Mouse (Mus musculus): ENCODE results near the gene Epb41l2. TPM values are rescaled to one million over a fixed set of nuclear protein-coding genes. Genes with fewer than 3 reads are reported as not detected.

The Epb41l2 gene
- total and polyA plus RNA-seq, 2 experiments from 2014 or later, result 21.6 to 50.1 TPM

DNA sequence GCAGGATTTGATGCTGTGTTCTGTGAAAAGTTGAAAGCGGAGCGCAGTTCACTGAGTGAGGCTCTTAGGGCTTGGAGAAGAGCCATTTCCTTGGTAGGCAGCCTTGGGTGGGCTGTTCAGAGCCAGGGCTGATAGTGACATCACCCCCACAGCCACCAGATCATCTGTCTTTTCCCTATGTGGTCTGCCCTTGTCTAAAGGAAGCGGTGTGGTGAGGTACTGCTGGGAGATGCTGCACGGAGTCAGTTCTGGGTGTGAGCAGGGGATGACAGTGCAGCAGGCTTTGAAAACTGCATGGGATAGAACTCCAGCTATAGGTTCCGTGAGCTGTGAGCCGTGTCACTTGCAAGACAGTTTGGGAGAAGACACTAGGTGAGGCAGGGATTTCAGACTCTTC is 45.1 kb downstream of the Epb41l2 start:
- no peak overlapping the region for H3K4me3 ChIP-seq (ENCODE audit: low read depth, low read length)
- H3K4me1 ChIP-seq (ENCODE audit: control insufficient read depth, insufficient read depth), result peaks cover 9% of the 10 kb centered on the region; the same call in 1 of the 2 replicates
- TF ChIP-seq EP300 (IDR thresholded peaks at IDR 0.05; ENCODE audit: low read depth) (no peak), CTCF (IDR thresholded peaks at IDR 0.05; ENCODE audit: low read depth) (no peak)
- no peak overlapping the region for H3K27ac ChIP-seq (ENCODE audit: low read depth)
- ATAC-seq (ENCODE audit: insufficient read depth, low read depth) (no peak), DNase-seq (ENCODE audit: low spot score) (no peak)
- no peaks in the 10 kb centered on the region for H3K9me3 ChIP-seq (replicated peaks; ENCODE audit: control insufficient read depth, low read length)
- no peak overlapping the region for H3K4me2 ChIP-seq (ENCODE audit: low read depth, low read length)
- no peaks in the 10 kb centered on the region for H3K36me3 ChIP-seq (replicated peaks; ENCODE audit: control insufficient read depth, insufficient read depth, low read length)
- no peaks in the 10 kb centered on the region for H3K27me3 ChIP-seq (ENCODE audit: control insufficient read depth, insufficient read depth, low read length)
- H3K9ac ChIP-seq (replicated peaks; ENCODE audit: low read depth, low read length), result no peak overlapping the region
- WGBS, result 72% methylated on average over 6 of the region's 6 CpGs

GRCm38 (mm10) chr10:25405551-25405950 is 46.0 kb downstream of the Epb41l2 start:
- Histone ChIP-seq H3K27me3 (ENCODE audit: control insufficient read depth, insufficient read depth, low read length) (no peaks in the 10 kb centered on the region), H3K4me2 (ENCODE audit: low read depth, low read length) (no peak overlapping the region), H3K9me3 (replicated peaks; ENCODE audit: control insufficient read depth, low read length) (no peaks in the 10 kb centered on the region), H3K36me3 (replicated peaks; ENCODE audit: control insufficient read depth, insufficient read depth, low read length) (no peaks in the 10 kb centered on the region), H3K4me3 (ENCODE audit: low read depth, low read length) (no peak overlapping the region), H3K9ac (replicated peaks; ENCODE audit: low read depth, low read length) (no peak overlapping the region), H3K27ac (ENCODE audit: low read depth) (no peak overlapping the region), H3K4me1 (ENCODE audit: control insufficient read depth, insufficient read depth) (0 out of 2 replicates have a peak, but pooled peaks cover under 1% of the 10 kb centered on the region)
- ATAC-seq (ENCODE audit: insufficient read depth, low read depth) (no peak), DNase-seq (ENCODE audit: low spot score) (no peak)
- TF ChIP-seq CTCF (IDR thresholded peaks at IDR 0.05; ENCODE audit: low read depth), result no peak
- no peak for TF ChIP-seq EP300 (IDR thresholded peaks at IDR 0.05; ENCODE audit: low read depth)
- 92% methylated on average over 8 of the region's 8 CpGs for WGBS

GRCm38 (mm10) chr10:25406695-25407094 is 47.1 kb downstream of the Epb41l2 start:
- no peaks in the 10 kb centered on the region for H3K9me3 ChIP-seq (replicated peaks; ENCODE audit: control insufficient read depth, low read length)
- no peaks in the 10 kb centered on the region for H3K27me3 ChIP-seq (ENCODE audit: control insufficient read depth, insufficient read depth, low read length)
- no peak overlapping the region for H3K9ac ChIP-seq (replicated peaks; ENCODE audit: low read depth, low read length)
- no peaks in the 10 kb centered on the region for H3K36me3 ChIP-seq (replicated peaks; ENCODE audit: control insufficient read depth, insufficient read depth, low read length)
- no peak overlapping the region for H3K4me3 ChIP-seq (ENCODE audit: low read depth, low read length)
- 73% methylated on average over 5 of the region's 5 CpGs for WGBS
- 0 out of 2 replicates have a peak, but pooled peaks cover 4% of the 10 kb centered on the region for H3K4me1 ChIP-seq (ENCODE audit: control insufficient read depth, insufficient read depth)
- DNase-seq (ENCODE audit: low spot score) (no peak), ATAC-seq (ENCODE audit: insufficient read depth, low read depth) (no peak)
- TF ChIP-seq CTCF (IDR thresholded peaks at IDR 0.05; ENCODE audit: low read depth), result no peak
- TF ChIP-seq EP300 (IDR thresholded peaks at IDR 0.05; ENCODE audit: low read depth), result no peak
- H3K4me2 ChIP-seq (ENCODE audit: low read depth, low read length), result no peak overlapping the region
- H3K27ac ChIP-seq (ENCODE audit: low read depth), result no peak overlapping the region

DNA sequence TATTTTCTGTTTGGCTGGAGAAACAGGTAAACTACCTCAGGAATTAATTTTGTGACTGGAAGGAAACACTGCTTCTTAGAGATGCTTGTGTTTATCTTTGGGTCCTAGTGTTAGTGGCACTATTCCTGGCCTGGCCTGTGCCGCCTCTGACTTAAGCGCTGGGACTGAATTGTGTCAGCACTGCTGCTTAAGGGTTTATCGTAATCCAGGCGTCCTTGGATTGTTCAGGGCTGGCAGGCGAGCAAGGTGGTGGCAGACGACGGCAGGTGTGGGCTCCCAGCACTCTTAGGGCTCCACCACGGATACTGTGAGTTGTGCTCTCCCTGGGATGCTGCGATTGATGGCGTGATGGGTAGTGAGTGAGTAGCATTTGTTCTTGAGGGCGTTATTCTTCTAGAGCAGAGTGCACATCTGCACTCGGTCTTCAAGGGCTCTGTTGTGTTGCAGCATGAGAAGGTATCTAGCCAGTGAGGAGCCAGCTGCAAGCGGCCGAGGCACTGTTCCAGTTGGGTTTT is 48.6 kb downstream of the Epb41l2 start:
- no peak for ATAC-seq (ENCODE audit: insufficient read depth, low read depth)
- no peaks in the 10 kb centered on the region for H3K36me3 ChIP-seq (replicated peaks; ENCODE audit: control insufficient read depth, insufficient read depth, low read length)
- no peaks in the 10 kb centered on the region for H3K9me3 ChIP-seq (replicated peaks; ENCODE audit: control insufficient read depth, low read length)
- H3K4me3 ChIP-seq (ENCODE audit: low read depth, low read length), result no peak overlapping the region
- no peak for TF ChIP-seq CTCF (IDR thresholded peaks at IDR 0.05; ENCODE audit: low read depth)
- TF ChIP-seq EP300 (IDR thresholded peaks at IDR 0.05; ENCODE audit: low read depth), result no peak
- H3K9ac ChIP-seq (replicated peaks; ENCODE audit: low read depth, low read length), result no peak overlapping the region
- no peaks in the 10 kb centered on the region for H3K27me3 ChIP-seq (ENCODE audit: control insufficient read depth, insufficient read depth, low read length)
- no peak overlapping the region for H3K4me2 ChIP-seq (ENCODE audit: low read depth, low read length)
- 58% methylated on average over 14 of the region's 14 CpGs for whole genome bisulfite sequencing
- H3K27ac ChIP-seq (ENCODE audit: low read depth), result no peak overlapping the region
- no peak for DNase-seq (ENCODE audit: low spot score)
- 0 out of 2 replicates have a peak, but pooled peaks cover 4% of the 10 kb centered on the region for H3K4me1 ChIP-seq (ENCODE audit: control insufficient read depth, insufficient read depth)

DNA sequence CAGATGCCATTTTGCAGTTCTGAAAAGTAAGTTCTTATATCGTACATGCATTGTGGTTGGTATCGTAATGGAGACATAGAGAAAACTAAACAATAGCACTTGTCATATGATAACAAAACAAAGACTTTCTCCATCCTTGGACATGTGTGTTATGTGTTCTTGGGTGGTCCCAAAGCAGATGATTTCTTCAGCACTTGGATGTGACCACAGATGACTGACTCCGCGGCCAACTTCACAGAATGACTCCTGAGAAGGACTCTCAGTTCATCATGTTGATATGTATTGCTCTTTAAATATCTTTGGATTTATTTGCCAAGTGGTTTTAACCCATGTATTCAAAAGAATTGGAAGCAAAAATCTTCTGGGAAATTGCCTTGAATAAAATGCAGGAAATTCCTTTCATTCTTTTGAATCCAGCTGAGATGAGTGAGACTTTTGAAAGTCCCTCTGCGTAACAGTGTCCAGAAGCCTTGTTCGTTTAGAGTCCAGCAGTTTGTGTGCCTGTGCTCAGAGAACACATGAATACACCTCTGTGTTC is 52.3 kb downstream of the Epb41l2 start:
- 62% methylated on average over 6 of the region's 6 CpGs for WGBS
- H3K9ac ChIP-seq (replicated peaks; ENCODE audit: low read depth, low read length), result no peak overlapping the region
- no peaks in the 10 kb centered on the region for H3K9me3 ChIP-seq (replicated peaks; ENCODE audit: control insufficient read depth, low read length)
- 0 out of 2 replicates have a peak overlapping the region, but pooled peaks have one; percentile 25 for H3K27ac ChIP-seq (ENCODE audit: low read depth)
- no peaks in the 10 kb centered on the region for H3K36me3 ChIP-seq (replicated peaks; ENCODE audit: control insufficient read depth, insufficient read depth, low read length)
- no peak for ATAC-seq (ENCODE audit: insufficient read depth, low read depth)
- no peak overlapping the region for H3K4me3 ChIP-seq (ENCODE audit: low read depth, low read length)
- no peak overlapping the region for H3K4me2 ChIP-seq (ENCODE audit: low read depth, low read length)
- TF ChIP-seq EP300 (IDR thresholded peaks at IDR 0.05; ENCODE audit: low read depth) (no peak), CTCF (IDR thresholded peaks at IDR 0.05; ENCODE audit: low read depth) (no peak)
- no peak for DNase-seq (ENCODE audit: low spot score)
- H3K27me3 ChIP-seq (ENCODE audit: control insufficient read depth, insufficient read depth, low read length), result no peaks in the 10 kb centered on the region
- peaks cover 9% of the 10 kb centered on the region; the same call in 1 of the 2 replicates for H3K4me1 ChIP-seq (ENCODE audit: control insufficient read depth, insufficient read depth)
